In the genomic region with DNA sequence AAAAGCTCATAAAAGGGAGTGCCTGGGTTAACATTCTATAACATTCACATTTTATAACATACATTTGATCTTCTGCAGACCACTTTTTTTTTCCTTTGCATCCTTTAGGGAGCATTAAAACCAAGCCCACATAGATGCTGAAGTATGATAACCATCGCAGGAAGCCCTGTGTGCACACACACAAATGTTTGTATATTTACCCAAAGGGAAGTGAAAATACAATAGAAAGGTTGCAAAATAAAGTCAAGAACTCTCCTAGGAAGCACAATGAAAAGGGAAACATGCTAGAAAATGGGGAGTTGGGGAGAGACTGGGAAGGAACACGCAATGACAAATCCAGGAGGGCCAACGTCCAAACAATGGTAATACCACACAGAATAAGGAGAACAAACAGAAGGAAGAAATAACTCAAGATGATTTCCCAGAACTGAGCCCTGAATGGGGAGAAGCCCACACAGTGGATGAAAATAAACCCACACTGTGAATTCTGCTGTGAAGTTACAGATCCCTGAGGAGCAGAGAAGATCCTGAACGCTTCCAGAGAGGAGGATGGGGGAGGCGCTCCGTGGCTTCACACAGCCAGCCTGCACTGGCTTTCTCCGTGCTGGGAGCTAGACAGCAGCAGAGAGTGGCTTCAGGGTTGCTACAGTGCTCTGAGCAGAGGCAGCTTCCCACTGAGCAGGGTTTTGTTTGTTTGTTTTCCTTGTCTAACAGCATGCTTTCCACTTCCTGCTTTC, we compare ENCODE assay signal across 8 mouse cellular contexts. TPM values are rescaled to one million over a fixed set of nuclear protein-coding genes. Genes with fewer than 3 reads are reported as not detected.
DNase-seq lines count a peak whose midpoint lies in the region; ATAC-seq and TF ChIP-seq lines count a peak whose summit lies in the region.

No protein-coding gene starts in this region.

- H3K4me2 ChIP-seq in lung, embryonic 14.5 days = peak overlapping the region; percentile 12; the same call in 1 of the 2 replicates
- peak overlapping the region; percentile 24; the same call in 1 of the 2 replicates for H3K4me2 ChIP-seq in embryonic facial prominence, embryonic 13.5 days
- H3K4me2 ChIP-seq in limb, embryonic 14.5 days (replicated peaks; ENCODE audit: low read depth, low read length, severe bottlenecking) = no peak overlapping the region

- peak; percentile 42; the same call in 1 of the 2 replicates for ATAC-seq in lung, embryonic 14.5 days (ENCODE audit: insufficient read depth)
- no peak for ATAC-seq in embryonic facial prominence, embryonic 13.5 days (ENCODE audit: insufficient number of reproducible peaks, insufficient read depth, low FRiP score, low TSS enrichment, low read depth)
- peak; percentile 37; the same call in 1 of the 2 replicates for ATAC-seq in limb, embryonic 14.5 days (ENCODE audit: low FRiP score, low read depth)

- H3K9ac ChIP-seq in lung, embryonic 14.5 days = 0 out of 2 replicates have a peak overlapping the region, but pooled peaks have one; percentile 13
- H3K9ac ChIP-seq in embryonic facial prominence, embryonic 13.5 days = no peak overlapping the region
- no peak overlapping the region for H3K9ac ChIP-seq in limb, embryonic 14.5 days (ENCODE audit: low read depth, low read length, severe bottlenecking)

- H3K36me3 ChIP-seq in lung, embryonic 14.5 days (ENCODE audit: insufficient read depth) = no peaks in the 10 kb centered on the region
- no peaks in the 10 kb centered on the region for H3K36me3 ChIP-seq in embryonic facial prominence, embryonic 13.5 days
- H3K36me3 ChIP-seq in limb, embryonic 14.5 days (ENCODE audit: control insufficient read depth, insufficient read depth, low read length) = no peaks in the 10 kb centered on the region
- no peaks in the 10 kb centered on the region for H3K36me3 ChIP-seq in thymus, adult 2 months (ENCODE audit: control insufficient read depth, insufficient read depth, low read length)

- intact Hi-C loops in heart, postnatal 10 days (cut with DNase I) = loop anchor here (5.0 kb wide), 1 partner anchor 314 kb away; no protein-coding TSS in a partner anchor

- DNase-seq in lung, embryonic 14.5 days = peak; percentile 60
- DNase-seq in lung, postnatal 25 days (ENCODE audit: low spot score) = no peak
- peak; percentile 25 to 35 for DNase-seq in heart, postnatal 10 days
- peak; percentile 25 for DNase-seq in limb, embryonic 14.5 days (ENCODE audit: low spot score)
- DNase-seq in right cerebral cortex, postnatal 25 days = peak; percentile 68
- no peak for DNase-seq in adrenal gland, postnatal 36 days
- DNase-seq in thymus, adult 2 months = no peak

- H3K27me3 ChIP-seq in lung, embryonic 14.5 days (ENCODE audit: insufficient read depth, low read length) = no peaks in the 10 kb centered on the region
- H3K27me3 ChIP-seq in embryonic facial prominence, embryonic 13.5 days = no peaks in the 10 kb centered on the region
- H3K27me3 ChIP-seq in limb, embryonic 14.5 days (ENCODE audit: control insufficient read depth, insufficient read depth, low read length) = no peaks in the 10 kb centered on the region
- no peaks in the 10 kb centered on the region for H3K27me3 ChIP-seq in thymus, adult 2 months (ENCODE audit: control insufficient read depth, insufficient read depth, low read length)

- WGBS in lung, embryonic 14.5 days = 24% methylated on average over 7 of the region's 7 CpGs
- WGBS in embryonic facial prominence, embryonic 13.5 days = 31% methylated on average over 7 of the region's 7 CpGs
- 35% methylated on average over 7 of the region's 7 CpGs for WGBS in limb, embryonic 14.5 days
- 61% methylated on average over 7 of the region's 7 CpGs for WGBS in thymus, adult 2 months

- peaks cover 14% of the 10 kb centered on the region for H3K4me1 ChIP-seq in lung, embryonic 14.5 days (ENCODE audit: insufficient read depth)
- H3K4me1 ChIP-seq in embryonic facial prominence, embryonic 13.5 days = peaks cover 13% of the 10 kb centered on the region
- peaks cover 7% of the 10 kb centered on the region for H3K4me1 ChIP-seq in limb, embryonic 14.5 days (ENCODE audit: control insufficient read depth, insufficient read depth, low read length)
- peaks cover 3% of the 10 kb centered on the region for H3K4me1 ChIP-seq in thymus, adult 2 months (replicated peaks; ENCODE audit: control insufficient read depth, insufficient read depth, low read length)

- H3K27ac ChIP-seq in lung, embryonic 14.5 days (ENCODE audit: low read depth) = peak overlapping the region; percentile 43; the same call in 1 of the 2 replicates
- H3K27ac ChIP-seq in embryonic facial prominence, embryonic 13.5 days = no peak overlapping the region
- H3K27ac ChIP-seq in limb, embryonic 14.5 days (replicated peaks; ENCODE audit: low read depth, low read length) = no peak overlapping the region
- H3K27ac ChIP-seq in thymus, adult 2 months (ENCODE audit: control insufficient read depth, insufficient read depth, low read length) = no peak overlapping the region

- no peak overlapping the region for H3K4me3 ChIP-seq in lung, embryonic 14.5 days (ENCODE audit: low read depth, low read length)
- H3K4me3 ChIP-seq in embryonic facial prominence, embryonic 13.5 days = no peak overlapping the region
- H3K4me3 ChIP-seq in limb, embryonic 14.5 days (replicated peaks; ENCODE audit: low read length) = no peak overlapping the region
- H3K4me3 ChIP-seq in thymus, adult 2 months (ENCODE audit: control insufficient read depth, insufficient read depth, low read length) = no peak overlapping the region

- TF ChIP-seq CTCF in lung, embryonic 14.5 days (IDR thresholded peaks at IDR 0.05; ENCODE audit: low read depth) = no peak
- TF ChIP-seq CTCF in thymus, adult 2 months (IDR thresholded peaks at IDR 0.05; ENCODE audit: borderline replicate concordance, control insufficient read depth, extremely low read depth, insufficient read depth, low read length, poor library complexity) = no peak

- no peak for TF ChIP-seq POLR2A in limb, embryonic 14.5 days (IDR thresholded peaks at IDR 0.05; ENCODE audit: borderline replicate concordance, extremely low read depth, insufficient read depth, insufficient read length)
- TF ChIP-seq POLR2A in thymus, adult 2 months (IDR thresholded peaks at IDR 0.05; ENCODE audit: control insufficient read depth, extremely low read depth, insufficient read depth, low read length, poor library complexity) = no peak

- no peaks in the 10 kb centered on the region for H3K9me3 ChIP-seq in lung, embryonic 14.5 days (ENCODE audit: low read depth, low read length)
- no peaks in the 10 kb centered on the region for H3K9me3 ChIP-seq in embryonic facial prominence, embryonic 13.5 days
- H3K9me3 ChIP-seq in limb, embryonic 14.5 days (ENCODE audit: control insufficient read depth, low read length) = no peaks in the 10 kb centered on the region

RNA-seq across cellular contexts. Expression of a gene that starts 54.6 kb away (rescaled TPM):
- polyA plus RNA-seq in lung, embryonic 14.5 days (2014; fragmentation: Nextera tagmentation; extraction: Ambion mirVana) = 3.0 and 3.4 TPM in 2 replicates
- 1.7 and 1.8 TPM in 2 replicates for polyA plus RNA-seq in embryonic facial prominence, embryonic 13.5 days (2015; fragmentation: Nextera tagmentation; extraction: Ambion mirVana)
- total RNA-seq in heart, postnatal 10 days (2021) = 10 to 100 TPM; 15.9 to 16.0 TPM
- polyA plus RNA-seq in limb, embryonic 14.5 days (2012; rRNA removed) = 2.1 and 2.3 TPM in 2 replicates
- 2.2 TPM in 2 replicates for polyA plus RNA-seq in limb, embryonic 14.5 days (2014; fragmentation: Nextera tagmentation; extraction: Ambion mirVana)
- 10 to 100 TPM in 1 of 2 experiments, 1 to 10 TPM in 1; 7.4 to 14.4 TPM for total RNA-seq in adrenal gland, postnatal 36 days (2021)
- polyA plus RNA-seq in thymus, adult 2 months (2012; rRNA removed) = 0.84 and 0.88 TPM in 2 replicates

Comparison
In these comparisons a context has a peak if more than half of its experiments do, and no peak if none do; other contexts are left out.
1. DNase-seq: peak in lung, embryonic 14.5 days (single experiment), heart, postnatal 10 days (2 of 2), limb, embryonic 14.5 days (single experiment) and right cerebral cortex, postnatal 25 days (single experiment); none in lung, postnatal 25 days (single experiment), adrenal gland, postnatal 36 days (0 of 2) and thymus, adult 2 months (single experiment).